Mouse (Mus musculus) cerebellum, adult 2 months (tissue): Measurements from ENCODE around the gene Tmppe.

ENCODE experiments used
- CTCF ChIP-seq: fragments of 200-500 bp; IDR thresholded peaks from 2 replicates; pipeline ENCODE4 v1.5.1; 2011; ENCODE audit warnings: low read depth, mild to moderate bottlenecking, control low read depth, low read length, moderate library complexity, borderline replicate concordance; ENCODE audit not compliant: insufficient read depth
- POLR2A ChIP-seq: fragments of 200-500 bp; IDR thresholded peaks from 2 replicates; pipeline ENCODE4 v1.6.1; 2011; ENCODE audit warnings: low read length, control low read depth, borderline replicate concordance; ENCODE audit not compliant: insufficient read depth

GRCm38 (mm10) chr9:114395258-114395657 lies 5.6 kb upstream of the Tmppe start:
- no peak for TF ChIP-seq CTCF
- TF ChIP-seq POLR2A, result no peak
